Mouse (Mus musculus) hematopoietic stem cell, adult 5-6 weeks (primary cell): ENCODE results near the gene Trpv6. TPM values are rescaled to one million over a fixed set of nuclear protein-coding genes. Genes with fewer than 3 reads are reported as not detected.

Experiments used
- total RNA-seq: library from RNA; stranded (forward); fragments of 172-1452, 232-1000 nt; gene quantifications from 2 replicates; pipeline ENCODE4 v1.2.3, GENCODE M21; 2017

Trpv6 gene
- total RNA-seq, 1 experiment from 2014 or later: not detected

Other genes starting within 250 kb of the Trpv6 start
- gene Gm5771, start 244.0 kb downstream of the Trpv6 start, total RNA-seq: not detected in 2 replicates
- not detected in 2 replicates for gene Gm10334, start 190.3 kb downstream of the Trpv6 start, total RNA-seq
- gene Prss1, start 177.5 kb downstream of the Trpv6 start, total RNA-seq: not detected in 2 replicates
- gene Prss2, start 114.6 kb downstream of the Trpv6 start, total RNA-seq: not detected in 2 replicates
- gene Ephb6, start 30.9 kb downstream of the Trpv6 start, total RNA-seq: 10.7 and 17.9 TPM in 2 replicates
- not detected in 2 replicates for gene Trpv5, start 44.4 kb upstream of the Trpv6 start, total RNA-seq
- gene Llcfc1, start 48.0 kb upstream of the Trpv6 start, total RNA-seq: not detected in 2 replicates
- gene Kel, start 67.9 kb upstream of the Trpv6 start, total RNA-seq: 2.3 and 12.9 TPM in 2 replicates
- gene Olfr459, start 138.8 kb upstream of the Trpv6 start, total RNA-seq: not detected in 2 replicates
- not detected in 2 replicates for gene Pip, start 211.1 kb upstream of the Trpv6 start, total RNA-seq
- gene Sval2, start 216.6 kb upstream of the Trpv6 start, total RNA-seq: not detected in 2 replicates